Mouse (Mus musculus) liver, embryonic 14.5 days (tissue): ENCODE measurements around the gene Atxn10.

Source experiments
- CTCF ChIP-seq: IDR thresholded peaks from 2 replicates; pipeline ENCODE4 v1.5.1; 2016; ENCODE audit warnings: antibody characterized with exemption, low read depth, control low read depth
- EP300 ChIP-seq: IDR thresholded peaks from 2 replicates; pipeline ENCODE4 v1.6.1; 2016; ENCODE audit warnings: antibody characterized with exemption, low read depth

- no peak for TF ChIP-seq CTCF
- no peak for TF ChIP-seq EP300
Observed at GRCm38 (mm10) chr15:85337979-85338378, 1.9 kb downstream of the Atxn10 start.
